Mouse (Mus musculus) forebrain, embryonic 11.5 days (tissue): ENCODE measurements around the gene Ctsd. TPM values are rescaled to one million over a fixed set of nuclear protein-coding genes. Genes with fewer than 3 reads are reported as not detected.

Experiments used
- ATAC-seq: fragments of 200-750 bp; cut with Nextera tagmentation; replicated peaks from 2 replicates; pipeline ENCODE4 v1.8.0; 2017; ENCODE audit warnings: moderate TSS enrichment; ENCODE audit not compliant: low FRiP score
- DNase-seq: peaks from one replicate; pipeline ENCODE4 v3.0.0-alpha.2; 2017; ENCODE audit warnings: low spot score
- H3K27ac ChIP-seq: fragments of 300-500 bp; sonication (generic); 2 replicates; pipeline ENCODE4 v1.5.1; 2014; ENCODE audit warnings: low read depth, low read length
- H3K27me3 ChIP-seq: fragments of 300-500 bp; sonication (generic); 2 replicates; pipeline ENCODE4 v1.6.1; 2014; ENCODE audit warnings: mild to moderate bottlenecking, low read length, mixed read lengths; ENCODE audit not compliant: control insufficient read depth, insufficient read depth
- H3K36me3 ChIP-seq: fragments of 300-500 bp; sonication (generic); 2 replicates; pipeline ENCODE4 v1.6.1; 2014; ENCODE audit warnings: mild to moderate bottlenecking, low read length, moderate library complexity, mixed read lengths; ENCODE audit not compliant: control insufficient read depth, insufficient read depth
- H3K4me1 ChIP-seq: fragments of 300-500 bp; sonication (generic); replicated peaks from 2 replicates; pipeline ENCODE4 v1.6.1; 2014; ENCODE audit warnings: low read length, mixed read lengths; ENCODE audit not compliant: control insufficient read depth, insufficient read depth
- H3K4me2 ChIP-seq: fragments of 300-500 bp; sonication (generic); 2 replicates; pipeline ENCODE4 v1.6.1; 2014; ENCODE audit warnings: low read depth, mild to moderate bottlenecking, low read length, moderate library complexity, mixed read lengths; ENCODE audit not compliant: severe bottlenecking
- H3K4me3 ChIP-seq: fragments of 300-500 bp; sonication (generic); 2 replicates; pipeline ENCODE4 v1.5.1; 2014; ENCODE audit warnings: low read depth, low read length
- H3K9ac ChIP-seq: fragments of 300-500 bp; sonication (generic); 2 replicates; pipeline ENCODE4 v1.6.1; 2014; ENCODE audit warnings: low read length
- H3K9me3 ChIP-seq: fragments of 300-500 bp; sonication (generic); 2 replicates; pipeline ENCODE4 v1.6.1; 2016; ENCODE audit warnings: low read length, mixed read lengths; ENCODE audit not compliant: control insufficient read depth
- WGBS: fragments of 180-500 bp; shearing (Covaris S2); extraction: QIAGEN DNeasy Blood & Tissue Kit; methylation state at CpG from one replicate; pipeline ENCODE4 v1.1.7; 2014; 5-methylcytosine and 5-hydroxymethylcytosine counted together
- polyA plus RNA-seq: library from polyadenylated mRNA; unstranded; fragments of >200 nt; fragmentation: Nextera tagmentation; extraction: Ambion mirVana; gene quantifications from 2 replicates; pipeline ENCODE4 v1.2.1, GENCODE M21; 2014

Ctsd gene
- polyA plus RNA-seq = 129 and 147 TPM in 2 replicates

DNA sequence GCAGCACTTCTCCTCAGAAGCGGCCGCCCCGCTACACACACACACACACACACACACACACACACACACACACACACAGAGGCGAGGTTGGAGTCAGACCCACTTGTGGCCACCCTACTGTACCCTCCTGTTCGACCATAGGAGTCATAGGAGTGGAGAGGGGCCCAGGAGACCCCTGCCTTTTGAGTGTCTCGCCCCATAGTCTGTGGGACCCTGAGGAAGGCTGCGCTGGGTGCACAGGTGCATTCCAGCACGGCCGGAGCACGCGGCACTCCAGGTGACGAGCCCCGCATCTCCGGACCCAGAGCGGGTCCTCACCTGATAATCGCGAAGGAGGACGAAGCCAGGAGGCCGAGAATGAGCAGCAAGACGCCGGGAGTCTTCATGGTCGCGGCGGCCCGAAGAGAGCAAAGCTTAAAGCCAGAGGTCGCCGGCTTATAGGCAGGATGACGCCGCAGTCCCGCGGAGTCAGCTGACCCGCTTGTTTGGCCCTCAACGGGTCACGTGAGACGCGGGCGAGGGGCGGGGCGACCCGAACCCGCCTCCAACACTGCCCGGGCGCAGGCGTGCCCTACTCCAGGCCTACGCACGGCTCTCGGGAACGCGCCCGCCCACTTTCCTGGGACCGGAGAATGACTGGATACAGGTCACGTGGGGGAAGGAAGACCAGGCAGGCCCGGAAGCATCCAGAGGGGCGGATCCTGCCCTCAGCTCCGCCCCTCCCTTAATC lies at the start of gene Ctsd:
Gene Ctsd, minus strand, starts transcription at position 620 of the 730 bp plus-strand sequence.
- Histone ChIP-seq H3K4me2 (peak within 1 kb of the TSS; percentile 87), H3K4me1 (peaks cover 8% of the 10 kb centered on the region), H3K27me3 (no peaks in the 10 kb centered on the region), H3K9ac (peak within 1 kb of the TSS; percentile 83), H3K36me3 (peaks cover under 1% of the 10 kb centered on the region; the same call in 1 of the 2 replicates), H3K27ac (no peak within 1 kb of the TSS), H3K9me3 (no peaks in the 10 kb centered on the region), H3K4me3 (peak within 1 kb of the TSS; percentile 84)
- ATAC-seq (peak; percentile 98), DNase-seq (peak; percentile 99)
- WGBS = under 1% methylated on average over 51 of the region's 55 CpGs

DNA sequence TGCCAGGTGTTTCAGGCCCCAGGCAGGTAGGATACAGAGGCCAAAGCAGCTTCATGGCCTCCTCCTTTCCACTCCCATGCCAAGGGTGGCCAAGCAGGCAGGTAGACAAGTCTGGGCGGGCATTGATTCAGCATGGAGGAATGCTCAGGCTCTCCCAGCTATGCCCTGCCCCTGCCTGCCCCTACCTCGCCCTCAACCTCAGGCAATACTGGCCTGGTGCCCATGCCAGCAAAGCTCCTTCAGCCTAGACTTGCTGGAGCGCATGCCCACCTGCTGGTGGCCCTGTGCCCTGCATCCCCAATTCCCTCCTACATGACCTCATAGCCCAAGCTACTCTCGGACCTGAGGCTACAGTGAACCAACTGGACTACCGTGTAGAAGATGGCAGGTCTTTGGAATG lies 49.5 kb upstream of the Ctsd start:
- Histone ChIP-seq H3K4me2 (no peak overlapping the region), H3K27me3 (no peaks in the 10 kb centered on the region), H3K4me1 (no peaks in the 10 kb centered on the region), H3K36me3 (no peaks in the 10 kb centered on the region), H3K27ac (no peak overlapping the region), H3K9ac (no peak overlapping the region), H3K9me3 (no peaks in the 10 kb centered on the region), H3K4me3 (no peak overlapping the region)
- WGBS = 82% methylated on average over 5 of the region's 5 CpGs
- no peak for DNase-seq
- no peak for ATAC-seq

GRCm38 (mm10) chr7:142435524-142435923 lies 47.7 kb upstream of the Ctsd start:
- Histone ChIP-seq H3K27ac (no peak overlapping the region), H3K27me3 (no peaks in the 10 kb centered on the region), H3K4me2 (no peak overlapping the region), H3K9me3 (no peaks in the 10 kb centered on the region), H3K4me1 (no peaks in the 10 kb centered on the region), H3K4me3 (no peak overlapping the region), H3K36me3 (no peaks in the 10 kb centered on the region), H3K9ac (no peak overlapping the region)
- ATAC-seq = no peak; the same call in 1 of the 2 replicates
- DNase-seq = no peak
- 29% methylated on average over 4 of the region's 4 CpGs for WGBS

DNA sequence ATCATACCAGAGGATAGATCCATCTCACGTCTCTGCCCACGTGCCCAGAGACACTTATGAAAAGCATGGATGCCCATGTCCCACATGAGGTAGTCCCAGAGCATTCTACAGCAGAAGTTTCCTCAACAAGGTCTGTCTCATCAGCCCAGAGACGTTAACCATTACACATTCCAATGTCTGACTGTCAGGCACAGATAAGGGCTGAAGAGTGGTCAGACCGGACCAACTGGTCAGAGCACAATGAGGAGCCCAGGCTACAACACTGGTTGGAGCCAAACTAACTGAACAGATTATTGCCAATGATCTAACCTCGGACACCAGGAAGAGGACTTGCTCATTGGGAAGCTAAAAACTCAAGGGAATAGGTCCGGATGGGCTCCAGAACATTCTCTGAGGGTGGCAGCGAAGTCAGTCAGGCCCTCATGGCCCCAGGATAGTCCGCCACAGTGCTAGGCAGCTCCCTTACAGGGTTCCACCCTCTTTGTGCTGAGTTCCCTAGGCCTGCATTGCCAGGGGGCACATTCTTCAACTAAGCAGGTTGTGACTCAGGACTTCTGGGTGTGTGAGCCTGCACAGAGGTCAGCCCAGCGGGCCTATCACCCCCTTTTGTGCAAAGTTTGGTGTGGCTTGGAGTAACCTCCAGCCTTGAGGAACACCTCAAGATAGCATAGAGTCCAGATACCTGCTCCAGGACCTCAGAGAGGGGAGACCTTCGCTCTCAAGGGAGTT lies 46.5 kb upstream of the Ctsd start, which contains the start of gene Syt8:
Gene Syt8, plus strand, starts transcription at position 714 of the 729 bp plus-strand sequence.
- no peak within 1 kb of the TSS for H3K9ac ChIP-seq
- WGBS = 83% methylated on average over 10 of the region's 10 CpGs

DNA sequence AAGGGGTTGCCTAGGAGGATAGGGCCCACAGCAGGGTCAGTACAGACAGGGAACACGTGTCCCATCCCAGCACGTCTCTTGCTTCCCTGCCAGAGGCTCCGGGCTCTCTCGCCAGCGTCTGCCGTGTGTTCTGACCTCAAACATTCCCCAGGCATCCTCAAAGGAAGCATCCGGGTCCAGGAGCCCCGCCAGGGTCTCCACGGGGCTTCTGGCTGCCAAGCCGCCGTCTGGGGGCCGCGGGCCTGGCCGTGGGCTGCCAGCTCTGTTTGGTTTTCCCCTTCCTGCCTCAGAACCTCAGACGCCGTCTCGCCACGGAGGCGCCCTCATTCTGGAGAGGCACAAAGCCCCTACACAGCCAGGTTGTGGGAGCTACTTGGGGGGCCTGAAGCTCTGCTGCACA lies 45.8 kb upstream of the Ctsd start:
- H3K4me1 ChIP-seq = no peaks in the 10 kb centered on the region
- H3K4me3 ChIP-seq = no peak overlapping the region
- no peak for DNase-seq
- ATAC-seq = no peak
- no peak overlapping the region for H3K9ac ChIP-seq
- WGBS = 60% methylated on average over 19 of the region's 19 CpGs
- H3K27ac ChIP-seq = no peak overlapping the region
- no peaks in the 10 kb centered on the region for H3K27me3 ChIP-seq
- H3K4me2 ChIP-seq = no peak overlapping the region
- no peaks in the 10 kb centered on the region for H3K36me3 ChIP-seq
- H3K9me3 ChIP-seq = no peaks in the 10 kb centered on the region

More for the DNA sequence above, 46.5 kb upstream of the Ctsd start, which contains the start of gene Syt8:
- ATAC-seq (no peak), DNase-seq (no peak)
- H3K9me3 ChIP-seq = no peaks in the 10 kb centered on the region
- H3K4me3 ChIP-seq = no peak within 1 kb of the TSS
- no peak within 1 kb of the TSS for H3K4me2 ChIP-seq
- no peaks in the 10 kb centered on the region for H3K4me1 ChIP-seq
- no peak within 1 kb of the TSS for H3K27ac ChIP-seq
- H3K27me3 ChIP-seq = no peaks in the 10 kb centered on the region
- H3K36me3 ChIP-seq = no peaks in the 10 kb centered on the region

DNA sequence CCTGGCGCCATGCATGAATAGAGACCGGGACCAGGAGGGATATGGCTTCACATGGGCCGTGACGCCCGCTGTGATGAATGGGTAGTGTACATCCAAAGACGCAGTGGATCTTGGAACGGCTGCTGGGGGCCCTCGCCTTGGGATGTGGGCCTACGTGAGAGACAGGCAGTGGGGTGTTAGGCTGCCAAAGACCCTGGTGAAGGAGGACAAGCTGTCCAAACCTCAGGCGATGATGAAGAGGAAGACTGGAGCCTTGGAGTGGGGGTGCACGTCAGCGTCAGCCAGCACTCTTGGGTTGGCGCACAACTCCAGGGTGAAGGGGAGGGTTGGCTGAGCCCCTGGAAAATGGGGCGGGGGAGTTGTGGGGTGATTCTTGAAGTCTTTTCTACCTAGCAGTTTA lies 43.3 kb upstream of the Ctsd start:
- no peak overlapping the region for H3K27ac ChIP-seq
- ATAC-seq = no peak
- WGBS = 92% methylated on average over 14 of the region's 14 CpGs

GRCm38 (mm10) chr7:142430160-142430678 lies 42.4 kb upstream of the Ctsd start:
- Histone ChIP-seq H3K4me2 (no peak overlapping the region), H3K27ac (no peak overlapping the region), H3K9ac (no peak overlapping the region), H3K4me1 (no peaks in the 10 kb centered on the region), H3K36me3 (no peaks in the 10 kb centered on the region), H3K9me3 (no peaks in the 10 kb centered on the region), H3K27me3 (no peaks in the 10 kb centered on the region), H3K4me3 (no peak overlapping the region)
- no peak for ATAC-seq
- no peak for DNase-seq
- WGBS = 78% methylated on average over 12 of the region's 12 CpGs

More for the DNA sequence above, 43.3 kb upstream of the Ctsd start:
- Histone ChIP-seq H3K4me2 (no peak overlapping the region), H3K4me3 (no peak overlapping the region), H3K9ac (no peak overlapping the region), H3K36me3 (no peaks in the 10 kb centered on the region), H3K9me3 (no peaks in the 10 kb centered on the region), H3K27me3 (no peaks in the 10 kb centered on the region), H3K4me1 (no peaks in the 10 kb centered on the region)
- DNase-seq = no peak

DNA sequence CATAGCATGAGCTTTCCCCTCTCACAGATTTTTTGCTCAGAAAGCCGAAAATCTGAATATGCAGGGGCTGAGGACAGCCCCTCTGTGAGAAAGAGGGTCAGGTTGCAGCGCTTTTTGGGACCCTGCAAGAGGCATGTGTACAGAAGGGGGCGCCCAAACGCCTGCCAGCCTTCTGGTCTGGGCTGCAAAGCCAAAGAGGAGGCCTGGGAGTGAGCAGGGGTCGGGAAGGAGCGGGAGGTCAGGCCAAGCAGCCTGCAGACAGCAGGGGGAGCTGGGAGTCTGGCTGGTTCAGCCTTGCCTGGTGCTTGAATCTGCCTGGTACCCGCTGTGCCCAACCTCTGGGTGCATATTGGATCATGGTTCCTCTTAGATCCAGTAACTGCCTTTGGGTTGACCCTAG lies 40.4 kb upstream of the Ctsd start:
- ATAC-seq = no peak
- 2% methylated on average over 7 of the region's 7 CpGs for WGBS

More for the DNA sequence above, 40.4 kb upstream of the Ctsd start:
- H3K9me3 ChIP-seq = no peaks in the 10 kb centered on the region
- no peak overlapping the region for H3K9ac ChIP-seq
- peak; percentile 81 for DNase-seq
- no peaks in the 10 kb centered on the region for H3K36me3 ChIP-seq
- no peaks in the 10 kb centered on the region for H3K4me1 ChIP-seq
- H3K27ac ChIP-seq = no peak overlapping the region
- H3K4me3 ChIP-seq = no peak overlapping the region
- no peaks in the 10 kb centered on the region for H3K27me3 ChIP-seq
- no peak overlapping the region for H3K4me2 ChIP-seq
